Mouse (Mus musculus): ENCODE measurements around the gene Sycp2.

Sycp2 gene

DNA sequence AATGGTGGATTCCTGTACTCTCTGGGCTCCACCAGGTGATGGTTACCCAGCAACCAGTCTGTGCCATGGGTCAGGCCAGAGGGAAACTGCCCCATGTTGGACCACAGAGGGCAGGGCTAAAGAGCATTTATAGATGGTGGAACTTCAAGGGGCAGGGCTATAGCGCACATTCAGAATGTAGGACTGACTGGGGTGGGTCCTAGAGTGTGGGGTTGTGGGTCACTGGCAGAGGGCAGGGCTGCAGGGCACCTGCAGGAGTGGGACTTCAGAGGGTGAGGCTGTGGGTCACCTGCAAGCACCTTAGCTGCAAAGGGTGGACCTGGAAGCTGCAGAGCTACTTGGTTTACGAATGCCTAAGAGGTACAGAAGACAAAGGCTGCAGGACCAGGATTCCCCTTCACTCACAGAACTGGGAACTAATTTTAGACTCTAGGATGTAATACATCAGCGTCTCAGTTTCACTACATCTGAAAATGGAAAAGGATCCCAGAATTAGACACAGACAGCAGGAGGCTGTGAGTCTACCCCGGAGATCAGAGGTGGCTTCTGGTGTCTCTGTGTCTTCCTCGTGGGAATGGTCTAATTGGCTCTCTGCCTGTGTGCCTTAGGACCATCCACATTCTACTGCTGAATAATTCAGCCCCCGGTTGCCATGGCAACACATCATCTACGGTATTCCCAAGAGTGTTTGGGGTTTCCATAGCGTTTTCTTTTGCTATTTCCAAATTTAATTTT is 103.9 kb downstream of the Sycp2 start:
- no peak for DNase-seq (ENCODE audit: low spot score)

Measured in MN1 (cell line).